Mouse (Mus musculus): ENCODE measurements at regions not wholly inside any gene's neighbourhood (a gene's known extent, or its start where the extent isn't known, plus 50 kb on each side); places are given as distances from the start of the nearest gene placed in this dataset.

GRCm38 (mm10) chr17:87530818-87531410 lies 84.2 kb upstream of the Calm2 start:
- in situ Hi-C loops (cut with MboI; ENCODE audit: unreplicated experiment in 2 of 2): no loop called here

- in situ Hi-C loops (cut with MboI; ENCODE audit: unreplicated experiment in 2 of 2): no loop called here
Measured at GRCm38 (mm10) chr17:87531411-87532157, 84.8 kb upstream of the Calm2 start.

GRCm38 (mm10) chr17:87532158-87532545 lies 85.4 kb upstream of the Calm2 start:
- in situ Hi-C loops (cut with MboI; ENCODE audit: unreplicated experiment in 2 of 2): no loop called here

GRCm38 (mm10) chr17:87532762-87533161 lies 86.0 kb upstream of the Calm2 start:
- in situ Hi-C loops (cut with MboI; ENCODE audit: unreplicated experiment in 2 of 2): no loop called here

- in situ Hi-C loops (cut with MboI; ENCODE audit: unreplicated experiment in 2 of 2): no loop called here
Measured at GRCm38 (mm10) chr17:87549568-87549967, 86.2 kb upstream of the Epcam start.

GRCm38 (mm10) chr17:87550518-87551164 lies 85.1 kb upstream of the Epcam start:
- in situ Hi-C loops (cut with MboI; ENCODE audit: unreplicated experiment in 2 of 2): loop anchor here (25.0 kb wide), 2 partner anchors 613 to 638 kb away; partner anchors contain the start of genes Atp6v1e2 (in 1 of the 2) and Tmem247 (in 1 of the 2)

- in situ Hi-C loops (cut with MboI; ENCODE audit: unreplicated experiment in 2 of 2): loop anchor here (25.0 kb wide), 2 partner anchors 617 to 642 kb away; partner anchors contain the start of genes Atp6v1e2 (in 1 of the 2) and Tmem247 (in 1 of the 2)
Measured at GRCm38 (mm10) chr17:87554561-87554960, 81.2 kb upstream of the Epcam start.

- in situ Hi-C loops (cut with MboI; ENCODE audit: unreplicated experiment in 2 of 2): loop anchor here (25.0 kb wide), 2 partner anchors 621 to 646 kb away; partner anchors contain the start of genes Atp6v1e2 (in 1 of the 2) and Tmem247 (in 1 of the 2)
Measured at GRCm38 (mm10) chr17:87558419-87558818, 77.4 kb upstream of the Epcam start.

GRCm38 (mm10) chr17:87559641-87560040 lies 76.1 kb upstream of the Epcam start:
- in situ Hi-C loops (cut with MboI; ENCODE audit: unreplicated experiment in 2 of 2): loop anchor here (25.0 kb wide), 2 partner anchors 622 to 647 kb away; partner anchors contain the start of genes Atp6v1e2 (in 1 of the 2) and Tmem247 (in 1 of the 2)

- in situ Hi-C loops (cut with MboI; ENCODE audit: unreplicated experiment in 2 of 2): loop anchor here (25.0 kb wide), 2 partner anchors 624 to 649 kb away; partner anchors contain the start of genes Atp6v1e2 (in 1 of the 2) and Tmem247 (in 1 of the 2)
Measured at GRCm38 (mm10) chr17:87560923-87561322, 74.9 kb upstream of the Epcam start.

GRCm38 (mm10) chr17:87563375-87563774 lies 72.4 kb upstream of the Epcam start:
- in situ Hi-C loops (cut with MboI; ENCODE audit: unreplicated experiment in 2 of 2): loop anchor here (25.0 kb wide), 2 partner anchors 626 to 651 kb away; partner anchors contain the start of genes Atp6v1e2 (in 1 of the 2) and Tmem247 (in 1 of the 2)

- in situ Hi-C loops (cut with MboI; ENCODE audit: unreplicated experiment in 2 of 2): loop anchor here (5.0 to 25.0 kb wide), 4 partner anchors 253 to 653 kb away; partner anchors contain the start of genes Atp6v1e2 (in 1 of the 2) and Tmem247 (in 1 of the 2)
Measured at GRCm38 (mm10) chr17:87565631-87566030, 70.1 kb upstream of the Epcam start.

- in situ Hi-C loops (cut with MboI; ENCODE audit: unreplicated experiment in 2 of 2): loop anchor here (5.0 to 25.0 kb wide), 4 partner anchors 254 to 654 kb away; partner anchors contain the start of genes Atp6v1e2 (in 1 of the 2) and Tmem247 (in 1 of the 2)
Measured at GRCm38 (mm10) chr17:87566296-87566695, 69.5 kb upstream of the Epcam start.

- in situ Hi-C loops (cut with MboI; ENCODE audit: unreplicated experiment in 2 of 2): loop anchor here (5.0 to 25.0 kb wide), 4 partner anchors 255 to 655 kb away; partner anchors contain the start of genes Atp6v1e2 (in 1 of the 2) and Tmem247 (in 1 of the 2)
Measured at GRCm38 (mm10) chr17:87566996-87567395, 68.8 kb upstream of the Epcam start.

GRCm38 (mm10) chr17:87567475-87567874 lies 68.3 kb upstream of the Epcam start:
- in situ Hi-C loops (cut with MboI; ENCODE audit: unreplicated experiment in 2 of 2): loop anchor here (5.0 to 25.0 kb wide), 4 partner anchors 255 to 655 kb away; partner anchors contain the start of genes Atp6v1e2 (in 1 of the 2) and Tmem247 (in 1 of the 2)

GRCm38 (mm10) chr17:87569981-87570380 lies 65.8 kb upstream of the Epcam start:
- in situ Hi-C loops (cut with MboI; ENCODE audit: unreplicated experiment in 2 of 2): loop anchor here (5.0 to 25.0 kb wide), 4 partner anchors 258 to 658 kb away; partner anchors contain the start of genes Atp6v1e2 (in 1 of the 2) and Tmem247 (in 1 of the 2)

- in situ Hi-C loops (cut with MboI; ENCODE audit: unreplicated experiment in 2 of 2): loop anchor here (25.0 kb wide), 2 partner anchors 634 to 659 kb away; partner anchors contain the start of genes Atp6v1e2 (in 1 of the 2) and Tmem247 (in 1 of the 2)
Measured at GRCm38 (mm10) chr17:87570676-87571344, 65.0 kb upstream of the Epcam start.

- in situ Hi-C loops (cut with MboI; ENCODE audit: unreplicated experiment in 2 of 2): loop anchor here (25.0 kb wide), 2 partner anchors 634 to 659 kb away; partner anchors contain the start of genes Atp6v1e2 (in 1 of the 2) and Tmem247 (in 1 of the 2)
Measured at GRCm38 (mm10) chr17:87571345-87571932, 64.3 kb upstream of the Epcam start.

GRCm38 (mm10) chr17:87583575-87583974 lies 52.2 kb upstream of the Epcam start:
- in situ Hi-C loops (cut with MboI; ENCODE audit: unreplicated experiment in 2 of 2): no loop called here
